Mouse (Mus musculus): Measurements from ENCODE around the gene St5.

DNA sequence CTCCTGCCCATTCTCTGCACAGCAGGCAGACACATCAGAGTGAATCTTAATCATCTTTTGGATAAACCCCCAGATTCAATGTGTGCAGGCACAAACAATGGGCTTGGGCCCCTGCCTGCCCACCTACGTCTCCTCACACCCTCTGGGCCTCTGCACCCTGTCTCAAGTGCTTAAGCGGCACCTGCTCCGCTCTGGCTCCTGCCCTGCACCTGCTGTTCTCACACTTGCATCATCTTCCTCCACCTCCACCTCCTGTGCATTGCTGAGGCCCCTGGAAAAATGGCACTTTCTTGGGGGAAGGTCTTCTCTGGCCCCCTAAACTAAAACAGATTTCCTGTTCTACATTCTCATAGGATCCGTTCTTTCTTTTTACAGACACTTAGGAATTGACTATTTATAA lies 169.5 kb downstream of the St5 start:
- no peak for TF ChIP-seq CTCF (IDR thresholded peaks at IDR 0.05)
- TF ChIP-seq EP300 (IDR thresholded peaks at IDR 0.05) = no peak
